Mouse (Mus musculus) CH12.LX (cell line): ENCODE data around the gene Tia1.

ENCODE experiments used
- CTCF ChIP-seq, 2 experiments: IDR thresholded peaks in 1 of 2; conservative IDR thresholded peaks in 1 of 2; 2 replicates each; pipeline ENCODE4 v1.5.1; 2011 to 2012; ENCODE audit warnings: low read depth in 2 of 2, low read length in 2 of 2, improper control_type of control experiment in 1 of 2, inconsistent platforms in 1 of 2, mild to moderate bottlenecking in 1 of 2, moderate library complexity in 1 of 2
- E2F4 ChIP-seq: IDR thresholded peaks from 2 replicates; pipeline ENCODE4 v1.6.1; 2011; ENCODE audit warnings: low read depth, low read length, improper control_type of control experiment; ENCODE audit not compliant: insufficient replicate concordance
- EP300 ChIP-seq: IDR thresholded peaks from 2 replicates; pipeline ENCODE4 v1.6.1; 2011; ENCODE audit warnings: low read length, improper control_type of control experiment
- MAX ChIP-seq: IDR thresholded peaks from 2 replicates; pipeline ENCODE4 v1.6.1; 2011; ENCODE audit warnings: low read length, improper control_type of control experiment
- POLR2A ChIP-seq: IDR thresholded peaks from 2 replicates; pipeline ENCODE4 v1.6.1; 2011; ENCODE audit warnings: low read depth, mild to moderate bottlenecking, improper control_type of control experiment, low read length
- SMC3 ChIP-seq: IDR thresholded peaks from 2 replicates; pipeline ENCODE4 v1.6.1; 2011; ENCODE audit warnings: low read depth, low read length, improper control_type of control experiment

DNA sequence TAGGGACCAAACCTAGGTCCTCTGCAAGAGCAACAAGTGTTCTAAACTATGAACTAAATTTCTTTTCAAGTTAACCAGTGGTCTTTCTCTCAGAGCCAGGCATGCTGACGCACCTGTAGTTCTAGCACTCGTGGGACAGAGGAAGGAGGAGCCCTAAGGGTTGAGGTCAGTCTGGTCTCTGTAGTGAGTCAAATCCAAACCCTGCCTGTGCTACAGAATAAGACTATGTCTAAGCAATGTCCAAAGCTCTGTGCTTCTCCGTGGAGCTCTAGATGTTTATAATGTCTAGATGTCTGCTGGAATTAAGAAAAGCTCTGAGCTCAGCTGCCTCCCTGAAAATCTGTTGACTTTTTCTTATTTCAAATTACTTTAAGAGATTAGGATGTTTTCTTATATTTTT lies 52.7 kb downstream of the Tia1 start:
- TF ChIP-seq SMC3 (no peak), POLR2A (no peak), E2F4 (no peak), CTCF (conservative IDR thresholded peaks at IDR 0.05 in 1 of 2, IDR thresholded peaks at IDR 0.05 in 1 of 2; ENCODE audit: low read depth in 2 of 2, low read length in 2 of 2) (no peak), MAX (no peak), EP300 (peak; percentile 64)
